Mouse (Mus musculus) spleen, adult 2 months (tissue): ENCODE measurements at regions not wholly inside any gene's neighbourhood (a gene's known extent, or its start where the extent isn't known, plus 50 kb on each side); places are given as distances from the start of the nearest gene placed in this dataset.

Source experiments
- CTCF ChIP-seq: fragments of 200-500 bp; IDR thresholded peaks from 2 replicates; pipeline ENCODE4 v1.5.1; 2011; ENCODE audit warnings: mild to moderate bottlenecking, inconsistent platforms; ENCODE audit not compliant: insufficient read depth, insufficient read length, insufficient replicate concordance; ENCODE audit errors: extremely low read depth
- POLR2A ChIP-seq: fragments of 200-500 bp; IDR thresholded peaks from 2 replicates; pipeline ENCODE4 v1.6.1; 2011; ENCODE audit warnings: low read depth, low read length, inconsistent platforms

GRCm38 (mm10) chr4:22121397-22121796, 190.3 kb downstream of the Faxc start:
- TF ChIP-seq POLR2A = no peak
- TF ChIP-seq CTCF = no peak
